Mouse (Mus musculus) kidney, embryonic 14.5 days (tissue): ENCODE data around the gene Agap1. TPM values are rescaled to one million over a fixed set of nuclear protein-coding genes. Genes with fewer than 3 reads are reported as not detected.

ENCODE experiments used
- ATAC-seq: fragments of 200-750 bp; cut with Nextera tagmentation; 2 replicates; pipeline ENCODE4 v1.8.0; 2017; ENCODE audit warnings: moderate number of reproducible peaks, mild to moderate bottlenecking, moderate TSS enrichment, moderate library complexity; ENCODE audit not compliant: low FRiP score, low TSS enrichment
- H3K27ac ChIP-seq: fragments of 300-500 bp; sonication (generic); 2 replicates; pipeline ENCODE4 v1.5.1; 2014; ENCODE audit warnings: low read depth, mild to moderate bottlenecking, low read length, moderate library complexity, mixed read lengths
- H3K27me3 ChIP-seq: fragments of 300-500 bp; sonication (generic); 2 replicates; pipeline ENCODE4 v1.6.1; 2014; ENCODE audit warnings: mild to moderate bottlenecking, low read length; ENCODE audit not compliant: control insufficient read depth, insufficient read depth
- H3K36me3 ChIP-seq: fragments of 300-500 bp; sonication (generic); 2 replicates; pipeline ENCODE4 v1.6.1; 2014; ENCODE audit warnings: low read length, mixed read lengths; ENCODE audit not compliant: control insufficient read depth, insufficient read depth
- H3K4me1 ChIP-seq: fragments of 300-500 bp; sonication (generic); 2 replicates; pipeline ENCODE4 v1.6.1; 2014; ENCODE audit warnings: low read length, mixed read lengths; ENCODE audit not compliant: control insufficient read depth, insufficient read depth
- H3K4me2 ChIP-seq: fragments of 300-500 bp; sonication (generic); replicated peaks from 2 replicates; pipeline ENCODE4 v1.6.1; 2014; ENCODE audit warnings: low read depth, mild to moderate bottlenecking, low read length
- H3K4me3 ChIP-seq: fragments of 300-500 bp; sonication (generic); 2 replicates; pipeline ENCODE4 v1.5.1; 2014; ENCODE audit warnings: mild to moderate bottlenecking, low read length
- H3K9ac ChIP-seq: fragments of 300-500 bp; sonication (generic); 2 replicates; pipeline ENCODE4 v1.6.1; 2014; ENCODE audit warnings: low read depth, mild to moderate bottlenecking, low read length, moderate library complexity
- H3K9me3 ChIP-seq: fragments of 300-500 bp; sonication (generic); 2 replicates; pipeline ENCODE4 v1.6.1; 2016; ENCODE audit warnings: low read length; ENCODE audit not compliant: control insufficient read depth
- WGBS: fragments of 180-500 bp; shearing (Covaris S2); extraction: QIAGEN DNeasy Blood & Tissue Kit; methylation state at CpG from one replicate; pipeline ENCODE4 v1.1.7; 2014; 5-methylcytosine and 5-hydroxymethylcytosine counted together
- polyA plus RNA-seq: library from polyadenylated mRNA; unstranded; fragments of >200 nt; fragmentation: Nextera tagmentation; extraction: Ambion mirVana; gene quantifications from 2 replicates; pipeline ENCODE4 v1.2.1, GENCODE M21; 2014

The Agap1 gene
- polyA plus RNA-seq, 1 experiment from 2014 or later = 19.3 TPM

- Histone ChIP-seq H3K27me3 (no peaks in the 10 kb centered on the region), H3K36me3 (no peaks in the 10 kb centered on the region), H3K4me2 (peak overlapping the region; percentile 97), H3K27ac (no peak overlapping the region), H3K9me3 (no peaks in the 10 kb centered on the region), H3K9ac (peak overlapping the region; percentile 89; the same call in 1 of the 2 replicates), H3K4me1 (peaks cover 15% of the 10 kb centered on the region; the same call in 1 of the 2 replicates), H3K4me3 (peak overlapping the region; percentile 83)
- ATAC-seq = no peak
- WGBS = 36% methylated on average over 6 of the region's 6 CpGs
These were observed 940 bp upstream of the Agap1 start for GRCm38 (mm10) chr1:89453666-89454065.

GRCm38 (mm10) chr1:89455421-89456091 is 950 bp downstream of the Agap1 start:
- Histone ChIP-seq H3K4me1 (peaks cover 15% of the 10 kb centered on the region; the same call in 1 of the 2 replicates), H3K27ac (no peak overlapping the region), H3K27me3 (no peaks in the 10 kb centered on the region), H3K9ac (peak overlapping the region; percentile 89), H3K4me3 (peak overlapping the region; percentile 83), H3K36me3 (no peaks in the 10 kb centered on the region), H3K9me3 (no peaks in the 10 kb centered on the region), H3K4me2 (peak overlapping the region; percentile 97)
- 0 out of 2 replicates have a peak, but pooled peaks have one; percentile 12 for ATAC-seq
- WGBS = under 1% methylated on average over 50 of the region's 51 CpGs

GRCm38 (mm10) chr1:89456456-89456855 is 1.9 kb downstream of the Agap1 start:
- Histone ChIP-seq H3K36me3 (no peaks in the 10 kb centered on the region), H3K4me1 (peaks cover 15% of the 10 kb centered on the region; the same call in 1 of the 2 replicates), H3K4me3 (peak overlapping the region; percentile 83), H3K4me2 (peak overlapping the region; percentile 97), H3K9me3 (no peaks in the 10 kb centered on the region), H3K27ac (no peak overlapping the region), H3K27me3 (no peaks in the 10 kb centered on the region), H3K9ac (no peak overlapping the region)
- WGBS = 23% methylated on average over 5 of the region's 5 CpGs
- no peak for ATAC-seq

- Histone ChIP-seq H3K4me2 (no peak overlapping the region), H3K36me3 (no peaks in the 10 kb centered on the region), H3K4me3 (0 out of 2 replicates have a peak overlapping the region, but pooled peaks have one; percentile 83), H3K9ac (no peak overlapping the region), H3K27me3 (no peaks in the 10 kb centered on the region), H3K9me3 (no peaks in the 10 kb centered on the region), H3K4me1 (peaks cover 15% of the 10 kb centered on the region; the same call in 1 of the 2 replicates), H3K27ac (no peak overlapping the region)
- ATAC-seq = no peak
- WGBS = 60% methylated on average over 17 of the region's 17 CpGs
These were observed 2.8 kb downstream of the Agap1 start for GRCm38 (mm10) chr1:89457126-89458031.

GRCm38 (mm10) chr1:89461881-89462280 is 7.3 kb downstream of the Agap1 start:
- H3K9ac ChIP-seq = no peak overlapping the region
- WGBS = 83% methylated on average over 5 of the region's 5 CpGs
- H3K4me1 ChIP-seq = peaks cover 20% of the 10 kb centered on the region
- ATAC-seq = no peak
- no peak overlapping the region for H3K4me2 ChIP-seq
- H3K36me3 ChIP-seq = no peaks in the 10 kb centered on the region
- H3K27ac ChIP-seq = no peak overlapping the region
- no peaks in the 10 kb centered on the region for H3K9me3 ChIP-seq
- no peak overlapping the region for H3K4me3 ChIP-seq
- no peaks in the 10 kb centered on the region for H3K27me3 ChIP-seq

- no peak overlapping the region for H3K9ac ChIP-seq
- no peaks in the 10 kb centered on the region for H3K9me3 ChIP-seq
- WGBS = 35% methylated on average over 8 of the region's 8 CpGs
- H3K36me3 ChIP-seq = no peaks in the 10 kb centered on the region
- H3K4me3 ChIP-seq = no peak overlapping the region
- H3K27me3 ChIP-seq = no peaks in the 10 kb centered on the region
- no peak for ATAC-seq
- no peak overlapping the region for H3K27ac ChIP-seq
- H3K4me2 ChIP-seq = no peak overlapping the region
- peaks cover 29% of the 10 kb centered on the region for H3K4me1 ChIP-seq
These were observed 8.5 kb downstream of the Agap1 start for GRCm38 (mm10) chr1:89463138-89463537.

- no peak overlapping the region for H3K4me3 ChIP-seq
- H3K4me1 ChIP-seq = peaks cover 31% of the 10 kb centered on the region
- no peaks in the 10 kb centered on the region for H3K9me3 ChIP-seq
- no peak for ATAC-seq
- WGBS = 36% methylated on average over 5 of the region's 5 CpGs
- H3K4me2 ChIP-seq = no peak overlapping the region
- H3K27me3 ChIP-seq = no peaks in the 10 kb centered on the region
- no peak overlapping the region for H3K9ac ChIP-seq
- H3K36me3 ChIP-seq = no peaks in the 10 kb centered on the region
- H3K27ac ChIP-seq = no peak overlapping the region
These were observed 10.9 kb downstream of the Agap1 start for GRCm38 (mm10) chr1:89465417-89466002.

GRCm38 (mm10) chr1:89467321-89468069 is 12.9 kb downstream of the Agap1 start:
- ATAC-seq = peak; percentile 71
- Histone ChIP-seq H3K36me3 (no peaks in the 10 kb centered on the region), H3K4me3 (no peak overlapping the region), H3K9me3 (no peaks in the 10 kb centered on the region), H3K4me1 (peaks cover 33% of the 10 kb centered on the region), H3K27ac (peak overlapping the region; percentile 66; the same call in 1 of the 2 replicates), H3K4me2 (peak overlapping the region; percentile 13; the same call in 1 of the 2 replicates), H3K9ac (no peak overlapping the region), H3K27me3 (no peaks in the 10 kb centered on the region)
- 14% methylated on average over 6 of the region's 6 CpGs for WGBS
